Mouse (Mus musculus): ENCODE measurements around the gene Osbp. TPM values are rescaled to one million over a fixed set of nuclear protein-coding genes. Genes with fewer than 3 reads are reported as not detected.

Osbp gene
- total and polyA plus RNA-seq, 2 experiments from 2014 or later: 5.1 to 43.2 TPM

- Histone ChIP-seq H3K4me2 (ENCODE audit: low read depth, low read length) (no peak overlapping the region), H3K9me3 (replicated peaks; ENCODE audit: control insufficient read depth, low read length) (no peaks in the 10 kb centered on the region), H3K36me3 (replicated peaks; ENCODE audit: control insufficient read depth, insufficient read depth, low read length) (no peaks in the 10 kb centered on the region), H3K27me3 (ENCODE audit: control insufficient read depth, insufficient read depth, low read length) (no peaks in the 10 kb centered on the region), H3K9ac (replicated peaks; ENCODE audit: low read depth, low read length) (no peak overlapping the region), H3K27ac (ENCODE audit: low read depth) (no peak overlapping the region), H3K4me1 (ENCODE audit: control insufficient read depth, insufficient read depth) (0 out of 2 replicates have a peak, but pooled peaks cover 3% of the 10 kb centered on the region), H3K4me3 (ENCODE audit: low read depth, low read length) (no peak overlapping the region)
- no peak for ATAC-seq (ENCODE audit: insufficient read depth, low read depth)
- 69% methylated on average over 8 of the region's 8 CpGs for WGBS
- TF ChIP-seq CTCF (IDR thresholded peaks at IDR 0.05; ENCODE audit: low read depth): peak; percentile 29
- TF ChIP-seq EP300 (IDR thresholded peaks at IDR 0.05; ENCODE audit: low read depth): no peak
- no peak for DNase-seq (ENCODE audit: low spot score)
These were observed 50.0 kb downstream of the Osbp start for GRCm38 (mm10) chr19:12015708-12016107.

- TF ChIP-seq CTCF (IDR thresholded peaks at IDR 0.05; ENCODE audit: low read depth): no peak
- no peak for TF ChIP-seq EP300 (IDR thresholded peaks at IDR 0.05; ENCODE audit: low read depth)
- ATAC-seq (ENCODE audit: insufficient read depth, low read depth) (no peak), DNase-seq (ENCODE audit: low spot score) (no peak)
- H3K4me1 ChIP-seq (ENCODE audit: control insufficient read depth, insufficient read depth): 0 out of 2 replicates have a peak, but pooled peaks cover 3% of the 10 kb centered on the region
- no peaks in the 10 kb centered on the region for H3K9me3 ChIP-seq (replicated peaks; ENCODE audit: control insufficient read depth, low read length)
- H3K27me3 ChIP-seq (ENCODE audit: control insufficient read depth, insufficient read depth, low read length): no peaks in the 10 kb centered on the region
- WGBS: 88% methylated on average over 4 of the region's 4 CpGs
- H3K27ac ChIP-seq (ENCODE audit: low read depth): no peak overlapping the region
- no peak overlapping the region for H3K4me3 ChIP-seq (ENCODE audit: low read depth, low read length)
- no peak overlapping the region for H3K9ac ChIP-seq (replicated peaks; ENCODE audit: low read depth, low read length)
- no peaks in the 10 kb centered on the region for H3K36me3 ChIP-seq (replicated peaks; ENCODE audit: control insufficient read depth, insufficient read depth, low read length)
- no peak overlapping the region for H3K4me2 ChIP-seq (ENCODE audit: low read depth, low read length)
These were observed 50.5 kb downstream of the Osbp start for GRCm38 (mm10) chr19:12016192-12016591.

- no peaks in the 10 kb centered on the region for H3K4me1 ChIP-seq (ENCODE audit: control insufficient read depth, insufficient read depth)
- no peak overlapping the region for H3K27ac ChIP-seq (ENCODE audit: low read depth)
- H3K27me3 ChIP-seq (ENCODE audit: control insufficient read depth, insufficient read depth, low read length): no peaks in the 10 kb centered on the region
- no peak for ATAC-seq (ENCODE audit: insufficient read depth, low read depth)
- WGBS: 71% methylated on average over 4 of the region's 4 CpGs
- no peak overlapping the region for H3K9ac ChIP-seq (replicated peaks; ENCODE audit: low read depth, low read length)
- no peaks in the 10 kb centered on the region for H3K9me3 ChIP-seq (replicated peaks; ENCODE audit: control insufficient read depth, low read length)
- no peak for TF ChIP-seq EP300 (IDR thresholded peaks at IDR 0.05; ENCODE audit: low read depth)
- no peak for TF ChIP-seq CTCF (IDR thresholded peaks at IDR 0.05; ENCODE audit: low read depth)
- no peak for DNase-seq (ENCODE audit: low spot score)
- no peak overlapping the region for H3K4me2 ChIP-seq (ENCODE audit: low read depth, low read length)
- H3K36me3 ChIP-seq (replicated peaks; ENCODE audit: control insufficient read depth, insufficient read depth, low read length): no peaks in the 10 kb centered on the region
- no peak overlapping the region for H3K4me3 ChIP-seq (ENCODE audit: low read depth, low read length)
These were observed 58.4 kb downstream of the Osbp start for GRCm38 (mm10) chr19:12024149-12024548.

GRCm38 (mm10) chr19:12025333-12025732, 59.6 kb downstream of the Osbp start:
- H3K4me1 ChIP-seq (ENCODE audit: control insufficient read depth, insufficient read depth): no peaks in the 10 kb centered on the region
- no peak overlapping the region for H3K27ac ChIP-seq (ENCODE audit: low read depth)
- DNase-seq (ENCODE audit: low spot score) (no peak), ATAC-seq (ENCODE audit: insufficient read depth, low read depth) (no peak)
- no peaks in the 10 kb centered on the region for H3K9me3 ChIP-seq (replicated peaks; ENCODE audit: control insufficient read depth, low read length)
- no peaks in the 10 kb centered on the region for H3K27me3 ChIP-seq (ENCODE audit: control insufficient read depth, insufficient read depth, low read length)
- WGBS: 74% methylated on average over 3 of the region's 3 CpGs
- no peaks in the 10 kb centered on the region for H3K36me3 ChIP-seq (replicated peaks; ENCODE audit: control insufficient read depth, insufficient read depth, low read length)
- TF ChIP-seq EP300 (IDR thresholded peaks at IDR 0.05; ENCODE audit: low read depth) (no peak), CTCF (IDR thresholded peaks at IDR 0.05; ENCODE audit: low read depth) (no peak)
- H3K4me2 ChIP-seq (ENCODE audit: low read depth, low read length): no peak overlapping the region
- H3K4me3 ChIP-seq (ENCODE audit: low read depth, low read length): no peak overlapping the region
- H3K9ac ChIP-seq (replicated peaks; ENCODE audit: low read depth, low read length): no peak overlapping the region

GRCm38 (mm10) chr19:12026606-12027005, 60.9 kb downstream of the Osbp start:
- no peak overlapping the region for H3K4me2 ChIP-seq (ENCODE audit: low read depth, low read length)
- WGBS: 24% methylated on average over 2 of the region's 2 CpGs
- H3K27ac ChIP-seq (ENCODE audit: low read depth): no peak overlapping the region
- H3K36me3 ChIP-seq (replicated peaks; ENCODE audit: control insufficient read depth, insufficient read depth, low read length): no peaks in the 10 kb centered on the region
- no peaks in the 10 kb centered on the region for H3K4me1 ChIP-seq (ENCODE audit: control insufficient read depth, insufficient read depth)
- H3K4me3 ChIP-seq (ENCODE audit: low read depth, low read length): no peak overlapping the region
- no peaks in the 10 kb centered on the region for H3K9me3 ChIP-seq (replicated peaks; ENCODE audit: control insufficient read depth, low read length)
- ATAC-seq (ENCODE audit: insufficient read depth, low read depth) (no peak), DNase-seq (ENCODE audit: low spot score) (no peak)
- no peaks in the 10 kb centered on the region for H3K27me3 ChIP-seq (ENCODE audit: control insufficient read depth, insufficient read depth, low read length)
- TF ChIP-seq CTCF (IDR thresholded peaks at IDR 0.05; ENCODE audit: low read depth) (no peak), EP300 (IDR thresholded peaks at IDR 0.05; ENCODE audit: low read depth) (no peak)
- H3K9ac ChIP-seq (replicated peaks; ENCODE audit: low read depth, low read length): no peak overlapping the region

GRCm38 (mm10) chr19:12037727-12038126, 72.0 kb downstream of the Osbp start:
- H3K4me2 ChIP-seq (ENCODE audit: low read depth, low read length): no peak overlapping the region
- no peaks in the 10 kb centered on the region for H3K4me1 ChIP-seq (ENCODE audit: control insufficient read depth, insufficient read depth)
- no peak overlapping the region for H3K9ac ChIP-seq (replicated peaks; ENCODE audit: low read depth, low read length)
- no peak for DNase-seq (ENCODE audit: low spot score)
- no peak overlapping the region for H3K27ac ChIP-seq (ENCODE audit: low read depth)
- no peak overlapping the region for H3K4me3 ChIP-seq (ENCODE audit: low read depth, low read length)
- no peaks in the 10 kb centered on the region for H3K9me3 ChIP-seq (replicated peaks; ENCODE audit: control insufficient read depth, low read length)
- H3K27me3 ChIP-seq (ENCODE audit: control insufficient read depth, insufficient read depth, low read length): no peaks in the 10 kb centered on the region
- no peak for ATAC-seq (ENCODE audit: insufficient read depth, low read depth)
- no peaks in the 10 kb centered on the region for H3K36me3 ChIP-seq (replicated peaks; ENCODE audit: control insufficient read depth, insufficient read depth, low read length)
- TF ChIP-seq CTCF (IDR thresholded peaks at IDR 0.05; ENCODE audit: low read depth) (no peak), EP300 (IDR thresholded peaks at IDR 0.05; ENCODE audit: low read depth) (no peak)
